8 mouse cellular contexts compared by ENCODE assay signal in genomic region chr7:82867271-82868121, GRCm38 (mm10). TPM values are rescaled to one million over a fixed set of nuclear protein-coding genes. Genes with fewer than 3 reads are reported as not detected.
DNase-seq lines count a peak whose midpoint lies in the region; ATAC-seq lines count a peak whose summit lies in the region.

Gene Mex3b (plus strand): TSS chr7:82867333.

- peak within 1 kb of the TSS; percentile 95 for H3K4me2 ChIP-seq in midbrain, embryonic 12.5 days (replicated peaks)

- peaks cover 8% of the 10 kb centered on the region; the same call in 1 of the 2 replicates for H3K9me3 ChIP-seq in erythroblast, embryonic 14.5 days (ENCODE audit: control insufficient read depth, low read length)
- no peaks in the 10 kb centered on the region for H3K9me3 ChIP-seq in limb, embryonic 10.5 days (replicated peaks)
- H3K9me3 ChIP-seq in midbrain, embryonic 12.5 days = no peaks in the 10 kb centered on the region

- H3K27me3 ChIP-seq in erythroblast, embryonic 14.5 days (ENCODE audit: control insufficient read depth) = peaks cover 69% of the 10 kb centered on the region
- no peaks in the 10 kb centered on the region for H3K27me3 ChIP-seq in limb, embryonic 10.5 days (ENCODE audit: low read depth, poor library complexity, severe bottlenecking)
- H3K27me3 ChIP-seq in midbrain, embryonic 12.5 days = no peaks in the 10 kb centered on the region

- no peaks in the 10 kb centered on the region for H3K36me3 ChIP-seq in erythroblast, embryonic 14.5 days (ENCODE audit: control insufficient read depth)
- peaks cover 37% of the 10 kb centered on the region for H3K36me3 ChIP-seq in limb, embryonic 10.5 days
- H3K36me3 ChIP-seq in midbrain, embryonic 12.5 days = peaks cover 27% of the 10 kb centered on the region

- peak within 1 kb of the TSS; percentile 100 for H3K9ac ChIP-seq in midbrain, embryonic 12.5 days (replicated peaks)

- peak; percentile 61 for DNase-seq in embryo, embryonic 10.5 days (ENCODE audit: low spot score)
- peak; percentile 96 for DNase-seq in heart, adult 11 months
- peak; percentile 54 for DNase-seq in kidney, adult 11 months
- peak; percentile 69 for DNase-seq in limb, embryonic 10.5 days (ENCODE audit: low spot score)
- DNase-seq in spleen, postnatal 14 days (ENCODE audit: low spot score in 2 of 2) = peak; percentile 31 to 41

- peak within 1 kb of the TSS; percentile 100 for H3K27ac ChIP-seq in limb, embryonic 10.5 days
- H3K27ac ChIP-seq in midbrain, embryonic 12.5 days (replicated peaks) = peak within 1 kb of the TSS; percentile 99

- peak within 1 kb of the TSS; percentile 65 for H3K4me3 ChIP-seq in erythroblast, embryonic 14.5 days (replicated peaks)
- peak within 1 kb of the TSS; percentile 100 for H3K4me3 ChIP-seq in limb, embryonic 10.5 days
- H3K4me3 ChIP-seq in midbrain, embryonic 12.5 days = peak within 1 kb of the TSS; percentile 91

- under 1% methylated on average over 82 of the region's 87 CpGs for WGBS in limb, embryonic 10.5 days
- WGBS in midbrain, embryonic 12.5 days = under 1% methylated on average over 75 of the region's 87 CpGs

- peaks cover 39% of the 10 kb centered on the region for H3K4me1 ChIP-seq in erythroblast, embryonic 14.5 days (ENCODE audit: control insufficient read depth)
- H3K4me1 ChIP-seq in limb, embryonic 10.5 days = peaks cover 40% of the 10 kb centered on the region
- H3K4me1 ChIP-seq in midbrain, embryonic 12.5 days = peaks cover 35% of the 10 kb centered on the region

- no peak for ATAC-seq in erythroblast, adult 5-6 weeks (replicated peaks; ENCODE audit: low FRiP score, poor library complexity, severe bottlenecking)
- no peak for ATAC-seq in midbrain, embryonic 12.5 days (ENCODE audit: low FRiP score, low read depth)

RNA-seq across cellular contexts. Expression of gene Mex3b, which starts in this region (rescaled TPM):
- 0.01 and 0.02 TPM in 2 replicates for polyA plus RNA-seq in erythroblast, embryonic 14.5 days (2012)
- total RNA-seq in erythroblast, adult 5-6 weeks (2015; ENCODE audit: low replicate concordance) = 0.77 and 0.84 TPM in 2 replicates
- 0.77 and 0.98 TPM in 2 replicates for total RNA-seq in erythroblast, adult 5-6 weeks (2017; ENCODE audit: low replicate concordance)
- polyA plus RNA-seq in limb, embryonic 10.5 days (2016; fragmentation: Nextera tagmentation; extraction: Ambion mirVana) = 26.3 and 38.5 TPM in 2 replicates
- 43.3 and 47.2 TPM in 2 replicates for polyA plus RNA-seq in midbrain, embryonic 12.5 days (2016; fragmentation: Nextera tagmentation; extraction: Ambion mirVana)

Comparison
In these comparisons a context has a peak if more than half of its experiments do, and no peak if none do; other contexts are left out.
1. RNA of gene Mex3b (polyA plus RNA-seq): 43.3 to 47.2 TPM in midbrain, embryonic 12.5 days and 26.3 to 38.5 TPM in limb, embryonic 10.5 days; 0.01 to 0.02 TPM in erythroblast, embryonic 14.5 days; every median in the first group is over 10 times any median in the second.
2. DNase-seq: peak in every context shown above with its lines; median percentile 96 in heart, adult 11 months; 69 in limb, embryonic 10.5 days; 61 in embryo, embryonic 10.5 days; 54 in kidney, adult 11 months; 36 in spleen, postnatal 14 days.
3. Peak in every context shown above with its lines, with median percentiles within 50 percentile points of each other: H3K4me3 ChIP-seq.